Mouse (Mus musculus) neural tube, embryonic 14.5 days (tissue): ENCODE results near the gene Sgms1. TPM values are rescaled to one million over a fixed set of nuclear protein-coding genes. Genes with fewer than 3 reads are reported as not detected.

Experiments used
- ATAC-seq: fragments of 200-750 bp; cut with Nextera tagmentation; 2 replicates; pipeline ENCODE4 v1.8.0; 2017; ENCODE audit warnings: low read depth, mild to moderate bottlenecking, moderate TSS enrichment, moderate library complexity
- H3K27ac ChIP-seq: fragments of 300-500 bp; sonication (generic); 2 replicates; pipeline ENCODE4 v1.5.1; 2014; ENCODE audit warnings: low read depth, mild to moderate bottlenecking, control low read depth, low read length, moderate library complexity, mixed read lengths
- H3K27me3 ChIP-seq: fragments of 300-500 bp; sonication (generic); 2 replicates; pipeline ENCODE4 v1.6.1; 2014; ENCODE audit warnings: low read length; ENCODE audit not compliant: control insufficient read depth, insufficient read depth
- H3K36me3 ChIP-seq: fragments of 300-500 bp; sonication (generic); 2 replicates; pipeline ENCODE4 v1.6.1; 2014; ENCODE audit warnings: low read length, mixed read lengths; ENCODE audit not compliant: control insufficient read depth, insufficient read depth
- H3K4me1 ChIP-seq: fragments of 300-500 bp; sonication (generic); 2 replicates; pipeline ENCODE4 v1.6.1; 2014; ENCODE audit warnings: low read length; ENCODE audit not compliant: control insufficient read depth, insufficient read depth
- H3K4me2 ChIP-seq: fragments of 300-500 bp; sonication (generic); 2 replicates; pipeline ENCODE4 v1.6.1; 2014; ENCODE audit warnings: mild to moderate bottlenecking, low read depth, low read length, control low read depth
- H3K4me3 ChIP-seq: fragments of 300-500 bp; sonication (generic); 2 replicates; pipeline ENCODE4 v1.5.1; 2014; ENCODE audit warnings: low read depth, low read length, control low read depth, mixed read lengths
- H3K9ac ChIP-seq: fragments of 300-500 bp; sonication (generic); replicated peaks from 2 replicates; pipeline ENCODE4 v1.6.1; 2014; ENCODE audit warnings: low read depth, mild to moderate bottlenecking, control low read depth, low read length, mixed read lengths
- H3K9me3 ChIP-seq: fragments of 300-500 bp; sonication (generic); 2 replicates; pipeline ENCODE4 v1.6.1; 2016; ENCODE audit warnings: low read length; ENCODE audit not compliant: control insufficient read depth
- WGBS: fragments of 180-500 bp; shearing (Covaris S2); extraction: QIAGEN DNeasy Blood & Tissue Kit; methylation state at CpG from one replicate; pipeline ENCODE4 v1.1.7; 2014; 5-methylcytosine and 5-hydroxymethylcytosine counted together
- polyA plus RNA-seq: library from polyadenylated mRNA; unstranded; fragments of >200 nt; fragmentation: Nextera tagmentation; extraction: Ambion mirVana; gene quantifications from 2 replicates; pipeline ENCODE4 v1.2.1, GENCODE M21; 2014

The Sgms1 gene
- polyA plus RNA-seq, 1 experiment from 2014 or later = 19.2 TPM

GRCm38 (mm10) chr19:32302835-32303381 is 86.6 kb downstream of the Sgms1 start:
- no peak for ATAC-seq
- WGBS = 80% methylated on average over 5 of the region's 5 CpGs
- Histone ChIP-seq H3K36me3 (no peaks in the 10 kb centered on the region), H3K4me3 (no peak overlapping the region), H3K9me3 (no peaks in the 10 kb centered on the region), H3K4me2 (no peak overlapping the region), H3K27ac (no peak overlapping the region), H3K9ac (no peak overlapping the region), H3K27me3 (no peaks in the 10 kb centered on the region), H3K4me1 (no peaks in the 10 kb centered on the region; the same call in 1 of the 2 replicates)

GRCm38 (mm10) chr19:32301568-32301967 is 87.9 kb downstream of the Sgms1 start:
- H3K27me3 ChIP-seq = no peaks in the 10 kb centered on the region
- H3K4me3 ChIP-seq = no peak overlapping the region
- no peaks in the 10 kb centered on the region for H3K9me3 ChIP-seq
- H3K36me3 ChIP-seq = no peaks in the 10 kb centered on the region
- H3K4me1 ChIP-seq = no peaks in the 10 kb centered on the region; the same call in 1 of the 2 replicates
- H3K27ac ChIP-seq = no peak overlapping the region
- no peak overlapping the region for H3K9ac ChIP-seq
- H3K4me2 ChIP-seq = no peak overlapping the region
- ATAC-seq = no peak
- 87% methylated on average over 3 of the region's 3 CpGs for WGBS

- Histone ChIP-seq H3K9me3 (no peaks in the 10 kb centered on the region), H3K9ac (no peak overlapping the region), H3K4me1 (no peaks in the 10 kb centered on the region), H3K27me3 (no peaks in the 10 kb centered on the region), H3K36me3 (no peaks in the 10 kb centered on the region), H3K4me3 (no peak overlapping the region), H3K4me2 (no peak overlapping the region), H3K27ac (no peak overlapping the region)
- ATAC-seq = no peak
- 84% methylated on average over 7 of the region's 7 CpGs for WGBS
Observed at GRCm38 (mm10) chr19:32298221-32298620, 91.3 kb downstream of the Sgms1 start.

DNA sequence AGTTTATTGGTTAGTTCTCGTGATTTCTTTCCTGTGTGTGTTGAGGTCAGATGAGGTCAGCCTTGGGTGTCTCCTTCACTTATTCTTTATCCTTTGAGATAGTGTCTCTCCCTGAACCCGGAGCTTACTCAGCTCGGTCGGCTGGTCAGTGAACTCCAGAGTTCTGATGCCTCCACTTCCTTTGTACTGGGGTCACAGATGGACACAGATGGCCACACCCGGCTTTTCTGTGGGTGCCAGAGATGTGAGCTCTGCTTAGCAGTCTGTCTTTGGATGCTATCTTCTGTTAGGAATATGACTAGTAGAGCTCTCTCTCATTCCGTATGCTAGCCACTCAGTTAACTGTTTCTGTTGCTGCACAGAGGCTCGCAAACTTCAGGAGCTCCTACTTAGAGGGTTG is 92.7 kb downstream of the Sgms1 start:
- WGBS = 85% methylated on average over 7 of the region's 7 CpGs
- H3K27ac ChIP-seq = no peak overlapping the region

GRCm38 (mm10) chr19:32295581-32295980 is 93.9 kb downstream of the Sgms1 start:
- WGBS = 61% methylated on average over 7 of the region's 7 CpGs
- 0 out of 2 replicates have a peak, but pooled peaks have one; percentile 8 for ATAC-seq
- H3K4me1 ChIP-seq = no peaks in the 10 kb centered on the region
- H3K27ac ChIP-seq = no peak overlapping the region
- no peaks in the 10 kb centered on the region for H3K36me3 ChIP-seq
- H3K9me3 ChIP-seq = no peaks in the 10 kb centered on the region
- no peak overlapping the region for H3K9ac ChIP-seq
- no peak overlapping the region for H3K4me3 ChIP-seq
- no peak overlapping the region for H3K4me2 ChIP-seq
- H3K27me3 ChIP-seq = no peaks in the 10 kb centered on the region

More for the DNA sequence above, 92.7 kb downstream of the Sgms1 start:
- no peaks in the 10 kb centered on the region for H3K4me1 ChIP-seq
- no peaks in the 10 kb centered on the region for H3K27me3 ChIP-seq
- no peak for ATAC-seq
- H3K9me3 ChIP-seq = no peaks in the 10 kb centered on the region
- H3K4me2 ChIP-seq = no peak overlapping the region
- H3K4me3 ChIP-seq = no peak overlapping the region
- H3K9ac ChIP-seq = no peak overlapping the region
- no peaks in the 10 kb centered on the region for H3K36me3 ChIP-seq

DNA sequence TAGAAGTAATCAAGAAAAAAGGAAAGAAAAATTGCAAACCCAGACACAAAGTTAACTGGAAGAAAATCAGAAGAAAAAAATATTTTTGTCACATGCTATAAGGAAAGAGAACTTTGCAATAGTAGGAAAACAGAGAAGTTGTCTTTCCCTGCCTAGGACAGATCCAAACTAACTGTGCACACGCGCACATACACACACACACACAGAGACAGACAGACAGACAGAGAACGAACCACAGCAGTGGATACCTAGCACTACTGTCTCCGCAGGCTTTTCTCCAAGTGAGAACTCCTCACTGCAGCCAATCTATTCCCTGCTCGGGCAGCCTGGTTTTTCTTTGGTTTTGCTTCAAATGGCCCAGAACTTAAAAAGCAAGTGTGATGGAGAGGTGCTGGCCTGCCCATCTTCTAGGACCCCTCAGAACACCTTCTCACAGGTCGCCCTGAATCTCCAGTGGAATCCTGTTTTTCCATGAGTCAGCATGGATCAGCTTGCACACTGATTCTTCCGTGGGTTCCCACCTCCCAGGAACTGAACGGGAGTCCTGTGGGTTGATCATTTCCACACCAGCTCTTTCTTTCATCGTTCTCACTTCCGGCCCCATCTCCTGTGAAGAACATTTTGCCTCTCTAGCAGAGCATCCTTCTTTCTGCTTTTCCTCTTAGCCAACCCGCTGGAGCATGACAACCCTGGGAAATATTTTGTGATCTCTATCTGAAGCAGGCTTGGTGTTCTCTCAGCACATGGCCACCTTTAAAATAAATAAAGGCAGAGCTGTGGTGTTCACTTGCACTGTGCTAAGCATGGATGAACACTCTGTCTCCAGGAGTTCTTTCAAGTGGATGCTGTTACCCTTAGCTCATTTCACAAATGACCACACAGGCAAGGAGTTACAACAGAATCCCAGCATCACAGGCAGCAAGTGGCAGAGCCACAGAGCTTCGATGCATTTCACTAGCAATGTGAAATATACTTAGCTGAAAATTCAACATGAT is 96.4 kb downstream of the Sgms1 start:
- no peak overlapping the region for H3K27ac ChIP-seq
- no peak for ATAC-seq
- H3K4me2 ChIP-seq = no peak overlapping the region
- H3K36me3 ChIP-seq = no peaks in the 10 kb centered on the region
- H3K4me1 ChIP-seq = no peaks in the 10 kb centered on the region
- WGBS = 85% methylated on average over 12 of the region's 12 CpGs
- no peak overlapping the region for H3K4me3 ChIP-seq
- H3K9ac ChIP-seq = no peak overlapping the region
- H3K27me3 ChIP-seq = no peaks in the 10 kb centered on the region
- no peaks in the 10 kb centered on the region for H3K9me3 ChIP-seq

DNA sequence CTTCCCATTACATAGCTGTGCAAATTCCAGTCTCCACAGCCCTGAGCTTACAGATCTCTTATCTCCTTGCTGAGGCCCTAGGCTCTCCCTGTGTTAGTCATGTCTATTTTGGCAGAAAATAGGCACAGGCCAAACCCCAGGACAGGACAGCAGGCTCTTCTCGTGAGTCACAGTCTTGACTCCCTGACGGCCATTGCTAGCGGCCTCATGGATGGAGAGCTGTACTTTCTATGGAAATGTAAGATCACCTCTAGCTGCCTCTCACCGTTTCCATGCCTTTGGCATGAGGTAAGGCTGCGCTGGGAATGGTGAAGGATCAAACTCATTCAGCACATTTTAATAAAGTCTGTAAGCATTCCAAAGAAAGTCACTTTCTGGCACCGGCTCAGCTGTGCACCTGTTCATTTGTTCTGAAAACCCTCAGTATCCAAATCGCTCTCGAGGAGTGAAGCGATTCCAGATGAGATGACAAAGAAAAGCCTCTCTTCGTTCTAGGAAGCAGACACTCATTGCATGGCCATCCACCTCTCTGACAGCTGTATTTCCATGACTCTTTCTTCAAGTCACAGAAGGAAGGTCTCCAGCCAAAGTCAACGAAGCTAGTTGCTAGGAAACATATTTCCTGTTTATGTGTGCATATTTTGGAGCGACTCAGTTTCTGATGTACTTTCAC is 97.3 kb downstream of the Sgms1 start:
- no peaks in the 10 kb centered on the region for H3K4me1 ChIP-seq
- H3K4me3 ChIP-seq = no peak overlapping the region
- no peak overlapping the region for H3K27ac ChIP-seq
- 82% methylated on average over 12 of the region's 12 CpGs for WGBS
- no peaks in the 10 kb centered on the region for H3K27me3 ChIP-seq
- no peaks in the 10 kb centered on the region for H3K9me3 ChIP-seq
- no peak for ATAC-seq
- no peak overlapping the region for H3K4me2 ChIP-seq
- no peak overlapping the region for H3K9ac ChIP-seq
- no peaks in the 10 kb centered on the region for H3K36me3 ChIP-seq

- Histone ChIP-seq H3K27ac (no peak overlapping the region), H3K4me2 (no peak overlapping the region), H3K27me3 (no peaks in the 10 kb centered on the region), H3K9me3 (no peaks in the 10 kb centered on the region), H3K36me3 (no peaks in the 10 kb centered on the region), H3K4me3 (no peak overlapping the region), H3K9ac (no peak overlapping the region), H3K4me1 (no peaks in the 10 kb centered on the region)
- ATAC-seq = no peak
- WGBS = 91% methylated on average over 5 of the region's 5 CpGs
Observed at GRCm38 (mm10) chr19:32291130-32291529, 98.4 kb downstream of the Sgms1 start.

GRCm38 (mm10) chr19:32288895-32289294 is 100.6 kb downstream of the Sgms1 start:
- H3K9ac ChIP-seq = no peak overlapping the region
- no peak overlapping the region for H3K4me3 ChIP-seq
- no peaks in the 10 kb centered on the region for H3K27me3 ChIP-seq
- H3K9me3 ChIP-seq = no peaks in the 10 kb centered on the region
- H3K36me3 ChIP-seq = no peaks in the 10 kb centered on the region
- no peaks in the 10 kb centered on the region for H3K4me1 ChIP-seq
- H3K4me2 ChIP-seq = no peak overlapping the region
- no peak overlapping the region for H3K27ac ChIP-seq
- WGBS = 61% methylated on average over 5 of the region's 5 CpGs
- no peak for ATAC-seq
